Mouse (Mus musculus) gastrocnemius, postnatal 36 days (tissue): ENCODE measurements around the gene Dazap2. TPM values are rescaled to one million over a fixed set of nuclear protein-coding genes. Genes with fewer than 3 reads are reported as not detected.

ENCODE experiments used
- DNase-seq, 2 experiments: peaks; one replicate each; pipeline ENCODE4 v3.0.0; 2022
- intact Hi-C: fragments of 180-260 bp; cut with DNase I; formaldehyde crosslinking; loops from one replicate; pipeline ENCODE4 v1.15.1; 2025
- total RNA-seq, 2 experiments: library from RNA; stranded (reverse); gene quantifications; 2 replicates each; pipeline ENCODE4 v1.2.3; 2021

Dazap2 gene
- total RNA-seq, 2 experiments from 2014 or later, result 50.3 to 66.5 TPM

DNA sequence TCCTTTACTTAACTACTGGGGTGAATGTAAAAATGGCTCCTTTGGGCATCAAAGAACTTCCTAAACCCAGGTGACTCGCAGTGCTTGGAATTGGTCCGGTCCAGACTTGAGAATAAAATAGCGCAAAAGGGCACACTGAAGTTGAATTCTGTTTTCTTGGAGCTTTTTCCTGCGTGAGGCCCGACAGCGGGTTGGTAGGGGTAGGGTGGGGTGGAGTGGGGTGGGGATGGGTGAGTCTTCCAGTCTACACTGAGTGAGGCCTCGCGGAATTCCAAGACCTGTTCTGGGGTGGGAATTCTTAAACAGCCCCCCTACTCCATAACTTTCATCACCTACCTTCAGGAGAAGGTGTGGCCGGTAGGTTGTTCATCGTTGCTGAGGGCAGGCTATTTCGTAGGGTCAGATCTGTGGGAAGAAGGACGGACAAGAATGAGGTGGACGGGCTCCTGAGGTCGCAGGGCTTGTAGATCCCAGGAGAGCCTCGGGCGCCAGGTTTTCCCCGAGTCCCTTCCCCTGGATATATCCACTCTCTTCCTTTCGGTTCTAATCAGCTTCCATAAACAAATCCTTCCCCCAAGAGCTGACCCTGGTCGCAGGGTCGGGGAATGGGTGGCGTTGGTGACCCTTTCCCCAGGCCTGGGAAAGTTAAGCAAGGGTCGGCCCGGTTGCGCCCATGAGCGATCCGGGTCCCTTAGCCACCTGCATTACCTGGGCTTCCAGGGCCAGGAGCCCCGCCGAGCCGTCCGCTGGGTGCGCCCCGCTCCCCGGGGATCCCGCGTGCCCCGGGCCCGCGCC lies 20.9 kb downstream of the Dazap2 start:
- no peak for DNase-seq
- intact Hi-C loops, result loop anchor here (2.0 kb wide), 1 partner anchor 19 kb away; no protein-coding TSS in a partner anchor

DNA sequence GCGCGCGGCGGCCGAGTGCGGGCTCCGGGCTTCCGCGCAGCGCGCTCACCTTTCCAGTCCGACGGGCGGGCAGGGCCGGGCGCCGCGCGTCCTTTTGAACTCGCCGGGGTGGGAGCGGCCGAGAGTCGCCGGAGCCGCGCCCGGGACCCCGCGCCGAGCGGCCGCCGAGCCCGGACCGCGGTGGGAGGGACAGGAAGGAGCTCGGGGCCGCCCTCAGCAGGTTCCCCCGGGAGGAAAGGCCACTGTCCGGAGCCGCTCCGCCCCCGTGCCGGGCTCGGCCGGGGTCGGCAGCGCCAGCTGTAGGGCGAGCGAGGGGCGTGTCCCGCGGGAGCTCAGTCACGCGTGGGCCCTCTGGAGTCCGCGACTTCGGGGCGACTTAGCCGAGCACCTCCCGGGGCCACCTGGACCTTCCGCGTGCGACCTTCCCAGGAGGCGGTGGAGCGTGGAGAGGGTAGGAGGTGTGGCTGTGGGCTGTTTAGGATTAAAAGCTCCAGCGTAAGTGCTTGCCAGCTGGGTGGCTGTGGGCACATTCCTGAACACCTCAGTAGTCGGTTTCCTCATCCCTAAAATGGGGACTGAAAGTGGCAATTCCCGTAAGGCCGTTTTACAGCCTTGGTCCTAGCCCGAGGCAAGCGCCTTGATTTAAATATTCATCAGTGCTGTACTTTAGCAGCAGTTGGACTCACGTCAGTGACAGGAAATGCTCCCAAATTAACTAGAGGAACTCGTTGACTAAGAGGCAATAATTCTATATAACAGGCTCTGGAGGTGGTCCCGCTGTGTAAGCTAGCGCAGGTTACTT lies 21.8 kb downstream of the Dazap2 start, which contains the start of gene Smagp:
Smagp (minus strand) TSS at position 241 of the 802 bp plus-strand sequence.
- intact Hi-C loops, result loop anchor here (2.0 kb wide), 1 partner anchor 20 kb away; no protein-coding TSS in a partner anchor
- peak in 1 of 2 experiments; percentile 25 for DNase-seq

DNA sequence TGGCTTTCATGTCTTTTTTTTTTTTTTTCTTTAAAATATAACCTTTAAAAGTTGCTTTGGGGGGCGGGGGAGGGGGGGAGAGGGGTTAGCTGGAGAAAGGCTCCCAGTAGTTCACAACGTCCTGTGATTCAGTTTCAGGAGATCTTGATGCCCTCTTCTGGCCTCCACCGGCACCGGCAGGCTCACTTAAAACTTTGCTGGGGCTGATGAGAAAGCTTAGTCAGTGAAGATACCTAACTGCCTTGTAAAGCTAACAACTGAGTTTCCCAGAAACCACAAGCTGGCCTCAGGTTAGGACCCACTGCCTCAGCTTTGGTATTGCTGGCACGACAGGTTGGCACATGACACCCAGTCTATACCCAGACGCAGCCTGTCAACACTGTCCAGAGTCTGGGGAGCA lies 22.5 kb downstream of the Dazap2 start:
- intact Hi-C loops, result loop anchor here (2.0 kb wide), 1 partner anchor 21 kb away; no protein-coding TSS in a partner anchor
- DNase-seq, result no peak

DNA sequence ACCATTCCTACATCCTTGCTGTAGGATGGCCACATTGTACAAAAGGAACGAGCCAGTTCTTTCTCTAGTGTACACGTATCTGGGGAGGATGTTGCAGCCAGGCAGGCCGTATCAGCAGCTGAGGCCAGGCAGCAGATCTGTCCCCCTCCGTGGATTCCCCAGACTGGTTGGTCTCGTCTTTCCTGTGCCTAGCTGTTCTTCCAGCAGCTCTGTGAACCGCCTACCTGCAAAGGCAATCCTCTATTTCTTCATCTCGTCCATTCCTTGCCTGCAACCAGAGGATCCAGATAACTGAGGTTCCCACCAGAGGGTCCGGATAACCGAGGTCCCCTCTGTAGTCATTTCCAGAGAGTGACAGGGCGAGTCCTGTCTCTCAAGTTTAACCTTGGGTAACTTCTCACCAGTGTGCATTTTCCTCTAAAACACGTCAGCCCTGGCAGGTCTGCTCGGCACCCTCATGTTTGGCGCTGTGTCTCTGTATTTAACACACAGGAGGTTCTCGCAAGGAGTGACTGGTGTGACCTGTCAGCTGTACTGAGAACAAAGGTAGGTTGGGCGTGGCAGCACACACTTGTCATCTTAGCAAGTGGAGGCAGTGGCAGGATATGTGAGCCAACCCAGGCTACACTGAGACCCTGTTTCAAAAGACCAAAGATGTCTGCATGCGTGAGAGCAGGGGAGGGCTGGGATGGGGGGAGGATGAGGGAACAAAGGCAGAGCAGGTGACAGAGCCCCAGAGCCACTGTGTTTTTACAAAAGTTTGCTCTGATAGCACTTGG lies 25.0 kb downstream of the Dazap2 start:
- intact Hi-C loops, result no loop called here
- no peak for DNase-seq

DNA sequence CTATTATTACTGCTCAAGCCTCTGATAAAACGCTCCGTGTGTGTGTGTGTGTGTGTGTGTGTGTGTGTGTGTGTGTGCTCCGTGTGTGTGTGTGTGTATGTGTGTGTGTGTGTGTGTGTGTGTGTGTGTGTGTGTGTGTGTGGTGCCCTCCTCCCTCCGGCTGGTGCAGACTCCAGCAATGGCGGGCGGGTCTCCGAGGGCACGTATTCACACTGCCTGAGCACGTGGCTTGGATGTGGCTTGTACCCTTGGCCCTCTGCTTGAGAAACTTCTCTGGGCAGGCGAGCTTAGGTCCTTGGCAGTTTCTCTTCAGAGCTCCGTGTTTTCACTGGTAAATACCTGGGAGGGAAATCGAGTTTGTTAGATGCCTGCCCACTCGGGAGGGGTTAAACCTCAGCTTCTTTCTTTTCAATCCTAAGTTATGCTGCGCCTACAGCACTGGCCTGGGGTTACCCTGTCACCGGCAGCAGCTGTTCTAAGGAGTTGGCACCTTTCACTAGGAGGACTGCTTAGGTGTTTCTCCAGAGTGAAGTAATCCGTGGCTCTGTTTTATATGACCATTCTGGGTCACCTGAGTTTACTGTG lies 26.2 kb downstream of the Dazap2 start:
- intact Hi-C loops, result no loop called here
- no peak for DNase-seq

DNA sequence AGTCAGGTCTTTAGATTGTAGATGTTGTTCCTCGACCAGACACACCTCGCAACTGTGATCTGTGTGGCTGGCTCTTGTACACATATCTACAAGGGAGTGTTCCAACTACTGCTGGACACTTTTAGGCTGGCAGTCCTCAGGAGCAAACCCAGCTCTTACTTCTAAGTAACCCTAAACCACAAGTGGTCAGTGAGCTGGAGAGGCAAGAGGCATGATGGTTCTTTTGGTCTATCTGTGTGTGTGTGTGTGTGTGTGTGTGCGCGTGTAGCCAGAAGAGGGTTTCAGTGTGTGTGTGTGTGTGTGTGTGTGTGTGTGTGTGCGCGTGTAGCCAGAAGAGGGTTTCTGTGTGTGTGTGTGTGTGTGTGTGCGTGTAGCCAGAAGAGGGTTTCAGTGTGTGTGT lies 27.3 kb downstream of the Dazap2 start:
- intact Hi-C loops, result no loop called here
- no peak for DNase-seq

DNA sequence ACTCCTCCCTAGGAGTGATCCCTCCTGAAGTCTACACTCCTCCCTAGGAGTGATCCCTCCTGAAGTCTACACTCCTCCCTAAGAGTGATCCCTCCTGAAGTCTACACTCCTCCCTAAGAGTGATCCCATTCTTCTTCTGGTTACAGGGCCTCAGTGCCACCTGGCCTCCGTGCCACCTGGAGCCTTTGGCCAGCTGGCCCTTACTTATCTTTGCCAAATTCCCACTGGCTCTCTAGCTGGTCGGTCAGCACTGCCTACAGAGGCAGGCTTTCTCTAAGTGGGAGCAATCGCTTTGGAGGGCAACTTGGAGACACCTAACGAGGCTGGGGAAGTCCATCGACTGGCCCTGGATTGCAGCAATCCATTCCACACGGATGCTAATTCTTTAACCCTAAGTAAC lies 31.0 kb downstream of the Dazap2 start:
- intact Hi-C loops, result no loop called here
- DNase-seq, result no peak

DNA sequence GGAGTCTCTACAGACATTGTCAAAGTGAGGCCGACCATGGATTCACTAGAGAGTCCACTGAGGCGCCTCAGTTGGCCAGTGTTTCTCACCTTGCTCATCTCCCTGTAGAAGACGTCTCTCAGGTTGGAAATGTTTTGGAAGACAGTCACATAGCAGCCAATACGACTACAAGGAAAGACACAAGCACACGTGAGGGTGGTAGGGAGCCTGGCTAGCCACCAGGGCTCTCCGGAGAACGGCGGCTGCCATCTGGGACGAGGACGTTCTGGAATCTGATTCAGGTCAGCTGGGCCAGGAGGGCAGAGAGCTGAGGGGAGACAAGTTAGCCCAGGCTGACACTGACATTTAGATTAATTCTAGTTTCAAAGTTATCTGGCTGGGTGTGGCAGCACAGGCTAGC lies 35.0 kb downstream of the Dazap2 start:
- DNase-seq, result no peak
- intact Hi-C loops, result no loop called here

DNA sequence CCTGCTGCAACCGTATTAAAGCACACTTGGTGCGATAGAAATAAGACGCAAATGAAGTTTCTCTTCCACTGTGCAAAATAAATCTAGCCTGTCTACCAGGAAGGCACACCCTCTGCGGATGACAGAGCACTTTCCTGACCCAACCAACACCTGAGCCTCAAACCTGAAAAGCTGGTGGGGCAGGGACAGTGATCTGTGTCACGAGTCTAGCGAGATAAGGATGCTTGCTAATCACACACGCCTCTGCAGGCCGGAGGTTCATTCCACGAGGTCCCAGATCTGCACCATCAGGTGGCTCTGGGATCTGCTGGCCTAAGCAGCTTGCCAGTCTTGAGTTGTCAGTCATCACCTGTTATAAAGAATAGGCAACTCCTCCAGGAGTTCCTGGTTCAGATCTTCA lies 36.5 kb downstream of the Dazap2 start:
- no peak for DNase-seq
- intact Hi-C loops, result no loop called here

DNA sequence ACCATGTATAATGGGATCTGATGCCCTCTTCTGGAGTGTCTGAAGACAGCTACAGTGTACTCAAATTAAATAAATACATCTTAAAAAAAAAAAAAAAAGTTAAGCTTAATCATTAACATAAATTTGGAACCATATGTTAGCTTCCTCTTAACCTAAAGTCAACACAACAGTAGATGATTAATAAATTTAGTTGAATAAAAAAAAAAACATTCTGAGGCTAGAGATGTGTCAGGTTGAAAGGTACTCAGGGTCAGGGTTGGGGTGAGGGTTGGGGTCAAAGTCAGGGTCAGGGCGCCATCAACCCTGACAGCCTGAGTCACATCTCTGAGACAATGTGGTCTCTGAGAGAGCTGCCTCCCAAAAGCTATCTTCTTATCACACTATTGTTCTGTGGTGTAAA lies 39.1 kb downstream of the Dazap2 start:
- DNase-seq, result no peak
- intact Hi-C loops, result no loop called here

DNA sequence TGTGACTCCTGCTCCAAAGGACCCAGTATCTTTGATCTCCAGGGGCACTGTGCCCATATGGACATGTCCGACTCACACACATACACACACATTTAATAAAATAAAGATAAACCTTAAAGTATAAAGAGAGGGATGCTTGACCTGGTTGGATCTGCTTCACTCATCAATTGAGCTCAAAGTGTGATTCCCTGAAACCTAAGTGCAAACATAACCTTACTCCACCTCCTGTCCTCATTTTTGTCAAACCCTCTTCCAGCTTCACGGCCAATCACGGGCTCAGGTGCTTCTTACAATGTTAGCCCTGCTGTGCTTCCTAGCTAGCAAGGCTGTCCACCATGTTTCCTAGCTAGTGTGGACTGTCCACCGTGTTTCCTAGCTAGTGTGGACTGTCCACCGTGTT lies 40.1 kb downstream of the Dazap2 start:
- DNase-seq, result no peak
- intact Hi-C loops, result no loop called here

DNA sequence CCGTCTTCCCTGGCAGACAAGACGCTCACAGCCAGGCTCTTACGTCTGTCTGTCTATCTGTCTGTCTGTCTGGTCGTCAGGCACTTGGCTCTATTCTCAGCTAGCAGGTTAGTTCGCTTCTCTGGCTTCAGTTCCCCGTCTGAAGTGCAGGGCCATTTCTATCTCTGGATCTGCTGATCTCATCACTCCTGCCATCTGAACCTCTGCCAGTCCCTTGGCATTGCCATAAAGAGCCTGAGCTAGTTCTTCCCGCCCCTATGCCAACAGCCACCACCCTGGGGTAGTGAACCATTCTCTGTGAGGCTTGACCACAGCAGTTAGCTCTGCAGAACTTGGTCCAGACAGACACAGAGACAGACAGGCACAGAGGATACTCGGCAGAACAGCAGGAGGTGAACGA lies 45.2 kb downstream of the Dazap2 start:
- intact Hi-C loops, result no loop called here
- DNase-seq, result peak; percentile 44 to 56

DNA sequence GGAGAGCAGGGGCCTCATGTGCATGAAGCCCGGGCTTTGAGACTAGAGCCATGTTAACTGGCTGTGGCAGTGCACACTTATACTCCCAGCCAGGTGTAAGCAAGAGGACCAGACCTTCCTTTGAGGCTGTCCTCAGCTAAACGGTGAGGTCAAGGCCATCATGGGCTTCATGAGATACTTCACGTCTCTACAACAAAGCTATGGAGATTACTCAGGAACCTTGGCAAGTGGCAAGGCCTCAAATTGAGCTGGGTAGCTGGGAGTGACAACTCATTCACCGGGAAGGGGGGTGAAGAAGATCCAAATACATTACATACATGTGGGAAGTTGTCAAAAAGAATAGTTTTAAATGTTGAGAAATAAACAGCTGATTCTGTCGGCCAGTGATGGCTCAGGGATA lies 45.7 kb downstream of the Dazap2 start:
- DNase-seq, result no peak
- intact Hi-C loops, result no loop called here

DNA sequence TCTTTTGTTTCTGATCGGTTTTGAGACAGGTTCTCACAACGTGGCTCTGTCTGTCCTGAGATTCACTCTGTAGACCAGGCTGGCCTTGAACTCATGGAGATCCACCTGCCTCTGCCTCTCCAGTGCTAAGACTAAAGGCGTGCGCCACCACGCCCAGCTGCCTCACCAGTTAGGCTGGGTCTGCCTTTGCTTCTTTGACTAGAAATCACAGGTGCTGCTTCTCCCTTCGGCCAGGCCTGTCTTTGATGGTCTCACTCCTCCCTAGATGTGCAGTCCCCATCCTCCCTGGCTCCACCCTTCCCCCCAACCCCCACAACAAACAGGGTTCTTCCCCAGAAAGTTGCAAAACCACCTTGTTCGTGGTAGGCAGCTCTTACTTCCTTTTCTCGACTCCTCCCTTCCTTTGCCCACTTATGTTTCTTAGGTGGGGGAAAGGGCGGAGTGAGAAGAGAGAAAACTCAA lies 49.7 kb downstream of the Dazap2 start:
- no peak for DNase-seq
- intact Hi-C loops, result no loop called here

DNA sequence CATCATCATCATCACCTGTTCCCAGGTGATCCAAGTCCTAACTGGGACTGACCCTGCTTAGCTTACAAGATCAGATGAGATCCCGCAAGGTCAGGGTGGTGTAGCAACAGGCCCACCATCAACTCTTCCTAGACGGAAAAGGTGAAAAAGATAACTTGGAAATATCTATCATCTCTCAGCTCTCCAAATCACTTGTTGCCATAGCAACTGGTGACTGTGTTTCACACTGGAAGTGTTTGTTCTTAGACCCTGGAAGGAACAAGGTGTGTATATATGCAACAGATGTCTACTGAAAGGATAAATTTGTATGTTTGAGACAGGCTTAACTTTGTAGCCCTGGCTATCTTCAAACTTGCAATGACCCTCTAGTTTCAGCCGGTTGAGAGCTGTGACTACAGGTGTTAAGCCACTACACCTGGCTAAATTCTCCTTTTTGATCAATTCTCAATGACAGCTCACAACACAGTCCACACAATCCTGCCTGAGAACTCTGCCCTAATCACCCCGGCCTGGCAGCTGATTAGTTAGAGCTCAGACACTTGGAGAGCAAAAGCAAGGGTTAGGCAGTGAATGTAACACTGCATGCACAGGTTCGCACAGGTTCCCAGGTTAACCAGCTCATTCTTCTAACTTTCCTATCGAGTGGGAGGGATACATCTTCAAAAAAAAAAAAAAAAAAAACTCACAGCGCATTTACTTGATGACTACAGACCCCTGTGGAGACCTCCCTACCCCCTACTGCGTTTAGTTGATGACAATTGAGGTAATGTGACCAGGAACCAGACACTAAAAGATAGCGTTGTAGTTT lies 50.5 kb downstream of the Dazap2 start:
- DNase-seq, result no peak
- intact Hi-C loops, result no loop called here

DNA sequence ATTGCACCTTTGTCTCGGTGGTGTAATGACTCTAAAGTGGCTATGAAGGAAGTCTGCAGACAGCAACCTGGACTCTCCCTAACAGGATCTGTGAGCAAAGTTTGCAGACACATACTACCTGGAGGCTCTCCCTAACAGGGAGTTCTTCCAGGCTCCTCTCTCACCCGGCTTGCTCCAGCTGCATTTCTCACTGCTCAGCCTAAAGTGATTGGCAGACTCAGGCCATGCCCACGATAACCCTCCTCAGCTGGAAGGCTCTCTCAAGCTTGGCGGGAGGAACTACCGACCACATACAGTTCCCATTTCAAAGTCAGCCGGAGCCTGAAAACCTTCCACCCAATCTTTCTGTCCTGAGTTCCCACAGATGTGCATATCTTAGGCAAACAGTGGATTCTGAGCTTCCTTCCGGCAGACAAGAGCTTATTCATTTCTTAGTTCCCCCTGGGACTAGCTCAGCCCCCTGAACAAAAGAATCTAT lies 51.1 kb downstream of the Dazap2 start:
- intact Hi-C loops, result no loop called here
- no peak for DNase-seq

DNA sequence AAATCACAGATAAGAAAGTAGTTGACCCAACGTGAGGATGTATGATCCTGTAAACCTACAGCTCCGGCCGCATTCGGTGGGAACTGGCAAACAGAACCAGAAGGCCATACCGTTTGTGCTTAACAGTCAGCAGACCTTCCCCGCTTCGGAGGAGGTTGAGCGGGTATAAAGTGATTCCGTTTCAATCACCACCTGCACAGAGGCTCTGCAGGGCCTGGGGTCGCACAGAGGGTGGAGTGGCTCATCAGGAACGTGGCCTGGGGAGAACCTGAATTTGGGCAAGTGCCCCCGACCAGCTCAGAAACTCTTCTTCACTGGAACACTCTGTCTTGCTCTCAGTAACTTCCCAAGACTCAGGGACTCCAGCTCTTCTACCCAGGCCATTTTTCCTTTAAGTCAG lies 51.7 kb downstream of the Dazap2 start:
- intact Hi-C loops, result no loop called here
- DNase-seq, result no peak

DNA sequence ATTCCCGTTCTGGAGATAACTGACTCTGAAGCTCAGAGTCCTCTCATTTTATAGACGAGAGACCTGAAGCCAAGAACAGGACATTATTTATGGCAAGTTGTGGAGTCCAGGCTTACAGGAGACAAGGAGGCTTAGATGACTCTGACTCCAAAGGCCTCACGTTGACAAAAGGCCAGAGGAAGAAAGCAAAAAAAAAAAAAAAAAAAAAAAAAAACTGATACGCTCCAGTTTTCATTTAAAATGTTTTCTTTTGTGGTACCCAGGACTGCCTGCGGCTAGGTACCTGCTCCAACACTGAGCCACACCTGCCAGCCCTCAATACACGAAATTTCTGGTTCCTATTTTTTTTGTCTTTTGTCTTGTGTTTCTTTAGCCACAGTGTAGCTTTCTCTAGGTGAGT lies 52.3 kb downstream of the Dazap2 start:
- intact Hi-C loops, result no loop called here
- no peak for DNase-seq

DNA sequence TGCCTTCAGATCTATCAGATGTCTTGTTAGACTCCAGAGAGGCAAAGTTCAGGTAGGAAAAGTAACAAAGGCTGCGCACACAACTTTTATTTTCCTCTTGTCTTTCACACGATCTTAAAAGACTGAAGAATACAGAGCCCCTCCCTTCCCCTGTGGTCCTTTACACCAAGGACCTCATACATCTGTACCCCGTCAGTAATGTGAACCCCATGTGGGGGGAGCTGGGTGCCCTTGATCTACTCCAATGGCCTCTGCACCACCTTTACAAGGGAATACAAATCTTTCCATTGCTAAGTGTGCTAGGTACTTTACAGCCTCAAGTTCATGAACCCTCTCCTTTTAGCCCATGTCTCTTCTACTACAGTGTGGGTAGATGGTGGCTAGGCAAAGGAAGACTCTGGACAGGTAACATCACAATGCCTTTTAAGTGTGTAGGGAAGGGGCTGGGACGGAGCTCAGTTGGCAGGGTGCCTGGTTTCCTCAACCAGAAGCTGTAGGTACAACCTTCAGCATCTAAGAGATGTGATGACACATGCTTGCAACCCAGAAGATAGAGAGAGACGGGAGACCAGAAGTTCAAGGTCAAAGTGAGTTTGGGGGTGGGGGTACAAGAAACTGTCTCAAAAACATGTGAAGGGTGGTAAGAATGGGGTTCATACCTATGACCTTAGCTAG lies 52.9 kb downstream of the Dazap2 start:
- no peak for DNase-seq
- intact Hi-C loops, result no loop called here
